Mouse (Mus musculus): Measurements from ENCODE around the gene Mut. TPM values are rescaled to one million over a fixed set of nuclear protein-coding genes. Genes with fewer than 3 reads are reported as not detected.

Mut gene
- 34.2 and 40.0 TPM in 2 replicates for polyA plus RNA-seq (2016; fragmentation: Nextera tagmentation; extraction: Ambion mirVana)

GRCm38 (mm10) chr17:40934420-40935231, at the start of gene Mut, which contains the start of gene Cenpq:
Gene Mut (plus strand): TSS chr17:40934685.
Gene Cenpq (minus strand): TSS chr17:40935047.
- DNase-seq (ENCODE audit: low spot score) = peak; percentile 98
- Histone ChIP-seq H3K4me3 (peak within 1 kb of the TSS; percentile 78), H3K36me3 (peaks cover 19% of the 10 kb centered on the region), H3K9me3 (no peaks in the 10 kb centered on the region), H3K27me3 (ENCODE audit: insufficient read depth, poor library complexity, severe bottlenecking) (no peaks in the 10 kb centered on the region), H3K4me1 (peaks cover 5% of the 10 kb centered on the region; the same call in 1 of the 2 replicates), H3K27ac (peak within 1 kb of the TSS; percentile 91)
- under 1% methylated on average over 50 of the region's 50 CpGs for WGBS

- DNase-seq (ENCODE audit: low spot score) = no peak
Measured at GRCm38 (mm10) chr17:40885155-40885554, 49.3 kb upstream of the Mut start.

GRCm38 (mm10) chr17:40887849-40888536, 46.5 kb upstream of the Mut start:
- no peak overlapping the region for H3K4me3 ChIP-seq
- no peak for DNase-seq (ENCODE audit: low spot score)
- 71% methylated on average over 4 of the region's 4 CpGs for WGBS

More at GRCm38 (mm10) chr17:40885155-40885554, 49.3 kb upstream of the Mut start:
- H3K4me3 ChIP-seq = no peak overlapping the region
- H3K27me3 ChIP-seq (ENCODE audit: insufficient read depth, poor library complexity, severe bottlenecking) = no peaks in the 10 kb centered on the region
- no peak overlapping the region for H3K27ac ChIP-seq
- 80% methylated on average over 4 of the region's 4 CpGs for WGBS
- no peaks in the 10 kb centered on the region for H3K36me3 ChIP-seq
- no peaks in the 10 kb centered on the region for H3K9me3 ChIP-seq
- no peaks in the 10 kb centered on the region for H3K4me1 ChIP-seq

GRCm38 (mm10) chr17:40896863-40897262, 37.6 kb upstream of the Mut start:
- no peak overlapping the region for H3K27ac ChIP-seq
- DNase-seq (ENCODE audit: low spot score) = no peak
- no peaks in the 10 kb centered on the region for H3K27me3 ChIP-seq (ENCODE audit: insufficient read depth, poor library complexity, severe bottlenecking)
- H3K36me3 ChIP-seq = no peaks in the 10 kb centered on the region
- no peaks in the 10 kb centered on the region for H3K9me3 ChIP-seq
- WGBS = 63% methylated on average over 1 of the region's 1 CpGs
- no peaks in the 10 kb centered on the region for H3K4me1 ChIP-seq
- no peak overlapping the region for H3K4me3 ChIP-seq

More at GRCm38 (mm10) chr17:40887849-40888536, 46.5 kb upstream of the Mut start:
- Histone ChIP-seq H3K4me1 (no peaks in the 10 kb centered on the region), H3K27ac (no peak overlapping the region), H3K9me3 (no peaks in the 10 kb centered on the region), H3K36me3 (no peaks in the 10 kb centered on the region), H3K27me3 (ENCODE audit: insufficient read depth, poor library complexity, severe bottlenecking) (no peaks in the 10 kb centered on the region)

GRCm38 (mm10) chr17:40899783-40900363, 34.6 kb upstream of the Mut start:
- Histone ChIP-seq H3K27ac (no peak overlapping the region), H3K9me3 (no peaks in the 10 kb centered on the region), H3K4me3 (no peak overlapping the region), H3K4me1 (peaks cover 11% of the 10 kb centered on the region), H3K36me3 (no peaks in the 10 kb centered on the region), H3K27me3 (ENCODE audit: insufficient read depth, poor library complexity, severe bottlenecking) (no peaks in the 10 kb centered on the region)
- no peak for DNase-seq (ENCODE audit: low spot score)
- 49% methylated on average over 4 of the region's 4 CpGs for WGBS

- H3K27me3 ChIP-seq (ENCODE audit: insufficient read depth, poor library complexity, severe bottlenecking) = no peaks in the 10 kb centered on the region
- H3K4me3 ChIP-seq = no peak overlapping the region
- peaks cover 11% of the 10 kb centered on the region for H3K4me1 ChIP-seq
- no peaks in the 10 kb centered on the region for H3K9me3 ChIP-seq
- no peaks in the 10 kb centered on the region for H3K36me3 ChIP-seq
- 33% methylated on average over 4 of the region's 4 CpGs for WGBS
- H3K27ac ChIP-seq = no peak overlapping the region
- no peak for DNase-seq (ENCODE audit: low spot score)
Measured at GRCm38 (mm10) chr17:40903345-40903744, 31.1 kb upstream of the Mut start.

GRCm38 (mm10) chr17:40904056-40904597, 30.4 kb upstream of the Mut start:
- Histone ChIP-seq H3K9me3 (no peaks in the 10 kb centered on the region), H3K36me3 (no peaks in the 10 kb centered on the region), H3K4me3 (peak overlapping the region; percentile 50), H3K4me1 (peaks cover 11% of the 10 kb centered on the region), H3K27me3 (ENCODE audit: insufficient read depth, poor library complexity, severe bottlenecking) (no peaks in the 10 kb centered on the region), H3K27ac (no peak overlapping the region)
- WGBS = 4% methylated on average over 11 of the region's 11 CpGs
- DNase-seq (ENCODE audit: low spot score) = no peak

- peak overlapping the region; percentile 50 for H3K4me3 ChIP-seq
- no peaks in the 10 kb centered on the region for H3K36me3 ChIP-seq
- no peaks in the 10 kb centered on the region for H3K27me3 ChIP-seq (ENCODE audit: insufficient read depth, poor library complexity, severe bottlenecking)
- WGBS = 5% methylated on average over 14 of the region's 14 CpGs
- H3K9me3 ChIP-seq = no peaks in the 10 kb centered on the region
- peak overlapping the region; percentile 31; the same call in 1 of the 2 replicates for H3K27ac ChIP-seq
- peaks cover 11% of the 10 kb centered on the region for H3K4me1 ChIP-seq
- no peak for DNase-seq (ENCODE audit: low spot score)
Measured at GRCm38 (mm10) chr17:40904721-40905154, 29.7 kb upstream of the Mut start.

- no peaks in the 10 kb centered on the region for H3K27me3 ChIP-seq (ENCODE audit: insufficient read depth, poor library complexity, severe bottlenecking)
- WGBS = 87% methylated on average over 2 of the region's 2 CpGs
- H3K9me3 ChIP-seq = no peaks in the 10 kb centered on the region
- H3K36me3 ChIP-seq = no peaks in the 10 kb centered on the region
- no peak within 1 kb of the TSS for H3K4me3 ChIP-seq
- no peaks in the 10 kb centered on the region for H3K4me1 ChIP-seq
- H3K27ac ChIP-seq = no peak within 1 kb of the TSS
- no peak for DNase-seq (ENCODE audit: low spot score)
Measured at GRCm38 (mm10) chr17:40914250-40914649, 20.2 kb upstream of the Mut start, which contains the start of gene Glyatl3. Gene Glyatl3 (minus strand): TSS chr17:40914350.

- H3K36me3 ChIP-seq = no peaks in the 10 kb centered on the region
- 89% methylated on average over 2 of the region's 2 CpGs for WGBS
- H3K27ac ChIP-seq = no peak overlapping the region
- DNase-seq (ENCODE audit: low spot score) = no peak
- H3K4me3 ChIP-seq = no peak overlapping the region
- H3K9me3 ChIP-seq = no peaks in the 10 kb centered on the region
- no peaks in the 10 kb centered on the region for H3K4me1 ChIP-seq
- no peaks in the 10 kb centered on the region for H3K27me3 ChIP-seq (ENCODE audit: insufficient read depth, poor library complexity, severe bottlenecking)
Measured at GRCm38 (mm10) chr17:40915499-40915898, 19.0 kb upstream of the Mut start.

- Histone ChIP-seq H3K27ac (peak overlapping the region; percentile 91), H3K9me3 (no peaks in the 10 kb centered on the region), H3K4me1 (peaks cover 5% of the 10 kb centered on the region; the same call in 1 of the 2 replicates), H3K27me3 (ENCODE audit: insufficient read depth, poor library complexity, severe bottlenecking) (no peaks in the 10 kb centered on the region), H3K4me3 (peak overlapping the region; percentile 78), H3K36me3 (peaks cover 24% of the 10 kb centered on the region)
- WGBS = under 1% methylated on average over 14 of the region's 14 CpGs
- DNase-seq (ENCODE audit: low spot score) = no peak
Measured at GRCm38 (mm10) chr17:40933985-40934384, 500 bp upstream of the Mut start.

GRCm38 (mm10) chr17:40948518-40948917, 14.0 kb downstream of the Mut start:
- no peak for DNase-seq (ENCODE audit: low spot score)
- 77% methylated on average over 3 of the region's 3 CpGs for WGBS

More at GRCm38 (mm10) chr17:40948518-40948917, 14.0 kb downstream of the Mut start:
- H3K27me3 ChIP-seq (ENCODE audit: insufficient read depth, poor library complexity, severe bottlenecking) = no peaks in the 10 kb centered on the region
- H3K4me1 ChIP-seq = no peaks in the 10 kb centered on the region
- peaks cover 45% of the 10 kb centered on the region for H3K36me3 ChIP-seq
- H3K4me3 ChIP-seq = no peak overlapping the region
- no peak overlapping the region for H3K27ac ChIP-seq
- H3K9me3 ChIP-seq = no peaks in the 10 kb centered on the region
